Mouse (Mus musculus) olfactory bulb, adult 2 months (tissue): ENCODE measurements at regions not wholly inside any gene's neighbourhood (a gene's known extent, or its start where the extent isn't known, plus 50 kb on each side); places are given as distances from the start of the nearest gene placed in this dataset.

ENCODE experiments used
- CTCF ChIP-seq: fragments of 200-500 bp; IDR thresholded peaks from 2 replicates; pipeline ENCODE4 v1.5.1; 2012; ENCODE audit warnings: low read depth, mild to moderate bottlenecking, low read length, moderate library complexity; ENCODE audit not compliant: insufficient read depth
- POLR2A ChIP-seq: fragments of 200-500 bp; IDR thresholded peaks from 2 replicates; pipeline ENCODE4 v1.6.1; 2012; ENCODE audit warnings: mild to moderate bottlenecking, low read depth, low read length, moderate library complexity; ENCODE audit not compliant: insufficient read depth

DNA sequence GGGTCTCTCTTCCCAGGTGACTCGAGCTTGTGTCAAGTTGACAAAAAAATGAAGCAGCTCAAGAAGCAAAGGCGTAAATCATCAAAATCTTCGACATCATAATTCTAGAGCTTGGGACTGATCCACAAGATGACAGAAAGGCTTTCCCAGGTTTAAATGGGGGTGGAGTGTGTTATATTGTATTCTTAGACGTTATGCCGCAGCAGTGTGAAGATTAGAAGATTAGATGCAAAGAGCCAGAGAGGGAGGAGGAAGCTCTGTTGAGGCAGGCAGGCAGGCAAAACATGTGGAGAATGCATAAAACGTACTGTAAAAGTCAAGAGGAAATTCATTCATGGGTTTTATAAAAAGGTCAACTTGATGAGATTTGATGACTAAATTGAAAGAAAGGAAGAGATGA is 708.7 kb upstream of the Tmpo start:
- no peak for TF ChIP-seq POLR2A
- no peak for TF ChIP-seq CTCF
